Mouse (Mus musculus) midbrain, postnatal 0 days (tissue): ENCODE results near the gene R3hdml. TPM values are rescaled to one million over a fixed set of nuclear protein-coding genes. Genes with fewer than 3 reads are reported as not detected.

Source experiments
- ATAC-seq: fragments of 200-750 bp; cut with Nextera tagmentation; 2 replicates; pipeline ENCODE4 v1.8.0; 2017; ENCODE audit warnings: moderate number of reproducible peaks, mild to moderate bottlenecking, moderate TSS enrichment, moderate library complexity; ENCODE audit not compliant: low FRiP score
- DNase-seq: peaks from one replicate; pipeline ENCODE4 v3.0.0-alpha.2; 2015; ENCODE audit warnings: low spot score
- H3K27ac ChIP-seq: fragments of 300-500 bp; sonication (generic); 2 replicates; pipeline ENCODE4 v1.5.1; 2014; ENCODE audit warnings: low read depth, mild to moderate bottlenecking, low read length, mixed read lengths
- H3K27me3 ChIP-seq: fragments of 300-500 bp; sonication (generic); 2 replicates; pipeline ENCODE4 v1.6.1; 2014; ENCODE audit warnings: low read length, control low read depth, mixed read lengths; ENCODE audit not compliant: insufficient read depth
- H3K36me3 ChIP-seq: fragments of 300-500 bp; sonication (generic); 2 replicates; pipeline ENCODE4 v1.6.1; 2014; ENCODE audit warnings: low read length, control low read depth, mixed read lengths; ENCODE audit not compliant: insufficient read depth
- H3K4me1 ChIP-seq: fragments of 300-500 bp; sonication (generic); 2 replicates; pipeline ENCODE4 v1.6.1; 2014; ENCODE audit warnings: mild to moderate bottlenecking, control low read depth, antibody characterized with exemption, low read length, mixed read lengths; ENCODE audit not compliant: insufficient read depth
- H3K4me2 ChIP-seq: fragments of 300-500 bp; sonication (generic); 2 replicates; pipeline ENCODE4 v1.6.1; 2014; ENCODE audit warnings: low read depth, mild to moderate bottlenecking, low read length, mixed read lengths; ENCODE audit not compliant: poor library complexity, severe bottlenecking
- H3K4me3 ChIP-seq: fragments of 300-500 bp; sonication (generic); 2 replicates; pipeline ENCODE4 v1.5.1; 2014; ENCODE audit warnings: low read depth, mild to moderate bottlenecking, low read length, moderate library complexity
- H3K9ac ChIP-seq: fragments of 300-500 bp; sonication (generic); replicated peaks from 2 replicates; pipeline ENCODE4 v1.6.1; 2014; ENCODE audit warnings: mild to moderate bottlenecking, low read length, moderate library complexity, mixed read lengths; ENCODE audit not compliant: poor library complexity, severe bottlenecking
- H3K9me3 ChIP-seq: fragments of 300-500 bp; sonication (generic); 2 replicates; pipeline ENCODE4 v1.6.1; 2016; ENCODE audit warnings: low read length, control low read depth
- CTCF ChIP-seq: IDR thresholded peaks from 2 replicates; pipeline ENCODE4 v1.5.1; 2016; ENCODE audit warnings: antibody characterized with exemption, mild to moderate bottlenecking
- WGBS: fragments of 180-500 bp; shearing (Covaris S2); extraction: QIAGEN DNeasy Blood & Tissue Kit; methylation state at CpG from one replicate; pipeline ENCODE4 v1.1.7; 2014; 5-methylcytosine and 5-hydroxymethylcytosine counted together
- polyA plus RNA-seq: library from polyadenylated mRNA; unstranded; fragments of >200 nt; fragmentation: Nextera tagmentation; extraction: Ambion mirVana; gene quantifications from 2 replicates; pipeline ENCODE4 v1.2.1, GENCODE M21; 2015
- total RNA-seq: library from RNA; depleted of rRNA; stranded (reverse); fragments of >200 nt; gene quantifications from 2 replicates; pipeline ENCODE4 v1.2.3, GENCODE M21; 2014

Gene R3hdml
- total and polyA plus RNA-seq, 2 experiments from 2014 or later: 0.38 to 0.70 TPM

GRCm38 (mm10) chr2:163493031-163493430 is 913 bp downstream of the R3hdml start:
- Histone ChIP-seq H3K9me3 (no peaks in the 10 kb centered on the region), H3K4me2 (no peak overlapping the region), H3K4me1 (no peaks in the 10 kb centered on the region), H3K4me3 (no peak overlapping the region), H3K9ac (no peak overlapping the region), H3K36me3 (no peaks in the 10 kb centered on the region), H3K27me3 (no peaks in the 10 kb centered on the region), H3K27ac (no peak overlapping the region)
- ATAC-seq (no peak), DNase-seq (no peak)
- no peak for TF ChIP-seq CTCF
- 16% methylated on average over 5 of the region's 5 CpGs for WGBS

GRCm38 (mm10) chr2:163493976-163494375 is 1.9 kb downstream of the R3hdml start:
- DNase-seq (peak; percentile 40), ATAC-seq (no peak)

GRCm38 (mm10) chr2:163494456-163494855 is 2.3 kb downstream of the R3hdml start:
- ATAC-seq: no peak
- no peak overlapping the region for H3K4me2 ChIP-seq
- WGBS: 43% methylated on average over 6 of the region's 6 CpGs
- no peak for TF ChIP-seq CTCF
- no peak overlapping the region for H3K4me3 ChIP-seq
- H3K9me3 ChIP-seq: no peaks in the 10 kb centered on the region
- no peak overlapping the region for H3K27ac ChIP-seq
- no peaks in the 10 kb centered on the region for H3K27me3 ChIP-seq
- H3K36me3 ChIP-seq: no peaks in the 10 kb centered on the region
- no peak overlapping the region for H3K9ac ChIP-seq
- no peak for DNase-seq
- no peaks in the 10 kb centered on the region for H3K4me1 ChIP-seq

More at GRCm38 (mm10) chr2:163493976-163494375, 1.9 kb downstream of the R3hdml start:
- H3K9ac ChIP-seq: no peak overlapping the region
- H3K4me1 ChIP-seq: no peaks in the 10 kb centered on the region
- 47% methylated on average over 5 of the region's 5 CpGs for WGBS
- no peak for TF ChIP-seq CTCF
- no peaks in the 10 kb centered on the region for H3K9me3 ChIP-seq
- no peak overlapping the region for H3K4me3 ChIP-seq
- H3K36me3 ChIP-seq: no peaks in the 10 kb centered on the region
- no peak overlapping the region for H3K4me2 ChIP-seq
- H3K27ac ChIP-seq: no peak overlapping the region
- H3K27me3 ChIP-seq: no peaks in the 10 kb centered on the region

GRCm38 (mm10) chr2:163502219-163502618 is 10.1 kb downstream of the R3hdml start:
- no peak overlapping the region for H3K4me3 ChIP-seq
- no peaks in the 10 kb centered on the region for H3K27me3 ChIP-seq
- ATAC-seq (no peak), DNase-seq (no peak)
- WGBS: 51% methylated on average over 2 of the region's 2 CpGs
- H3K27ac ChIP-seq: no peak overlapping the region
- no peak overlapping the region for H3K9ac ChIP-seq
- H3K36me3 ChIP-seq: no peaks in the 10 kb centered on the region
- no peaks in the 10 kb centered on the region for H3K9me3 ChIP-seq
- TF ChIP-seq CTCF: no peak
- H3K4me1 ChIP-seq: no peaks in the 10 kb centered on the region
- no peak overlapping the region for H3K4me2 ChIP-seq

- H3K4me3 ChIP-seq: no peak overlapping the region
- no peak overlapping the region for H3K4me2 ChIP-seq
Observed at GRCm38 (mm10) chr2:163503191-163503590, 11.1 kb downstream of the R3hdml start.

GRCm38 (mm10) chr2:163506300-163507004 is 14.3 kb downstream of the R3hdml start, which contains the start of gene Hnf4a:
Gene Hnf4a, plus strand, starts transcription at chr2:163506808.
- DNase-seq: no peak

More at GRCm38 (mm10) chr2:163503191-163503590, 11.1 kb downstream of the R3hdml start:
- 81% methylated on average over 7 of the region's 7 CpGs for WGBS
- H3K4me1 ChIP-seq: no peaks in the 10 kb centered on the region
- no peaks in the 10 kb centered on the region for H3K27me3 ChIP-seq
- H3K36me3 ChIP-seq: no peaks in the 10 kb centered on the region
- no peak for DNase-seq
- no peak overlapping the region for H3K27ac ChIP-seq
- no peaks in the 10 kb centered on the region for H3K9me3 ChIP-seq
- H3K9ac ChIP-seq: no peak overlapping the region
- TF ChIP-seq CTCF: no peak
- no peak for ATAC-seq

More at GRCm38 (mm10) chr2:163506300-163507004, 14.3 kb downstream of the R3hdml start, which contains the start of gene Hnf4a:
- no peak for ATAC-seq
- WGBS: 88% methylated on average over 10 of the region's 10 CpGs
- Histone ChIP-seq H3K9ac (no peak within 1 kb of the TSS), H3K27ac (no peak within 1 kb of the TSS), H3K36me3 (no peaks in the 10 kb centered on the region), H3K9me3 (no peaks in the 10 kb centered on the region), H3K4me2 (no peak within 1 kb of the TSS), H3K4me3 (no peak within 1 kb of the TSS), H3K27me3 (no peaks in the 10 kb centered on the region), H3K4me1 (no peaks in the 10 kb centered on the region)
- no peak for TF ChIP-seq CTCF
